Mouse (Mus musculus): Measurements from ENCODE around the gene Slc44a5. TPM values are rescaled to one million over a fixed set of nuclear protein-coding genes. Genes with fewer than 3 reads are reported as not detected.

The Slc44a5 gene
- polyA plus RNA-seq, 1 experiment from 2014 or later: 9.9 TPM

DNA sequence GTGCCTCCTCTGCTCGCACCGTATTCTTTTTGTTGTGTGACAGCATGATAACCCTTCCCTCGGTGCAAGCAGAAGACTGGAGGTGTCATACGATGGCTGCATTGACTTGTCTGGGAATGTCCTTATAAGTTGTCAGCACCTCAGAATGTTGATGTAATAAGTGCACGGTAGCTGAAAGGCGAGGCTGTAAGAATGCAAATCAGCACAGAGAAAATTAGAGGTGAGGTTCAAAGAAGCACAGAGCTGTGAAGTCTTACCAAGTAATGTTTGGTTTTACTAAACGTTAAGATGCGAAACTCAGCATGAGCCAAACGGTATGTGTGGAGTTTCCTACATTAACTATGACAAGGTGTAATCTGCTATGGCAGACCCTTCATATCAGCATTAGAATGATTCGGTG, 102.5 kb downstream of the Slc44a5 start:
- Histone ChIP-seq H3K27me3 (replicated peaks) (no peaks in the 10 kb centered on the region), H3K27ac (no peak overlapping the region), H3K36me3 (replicated peaks) (no peaks in the 10 kb centered on the region), H3K9me3 (no peaks in the 10 kb centered on the region), H3K4me1 (no peaks in the 10 kb centered on the region), H3K4me2 (no peak overlapping the region), H3K9ac (no peak overlapping the region), H3K4me3 (no peak overlapping the region)
- no peak for ATAC-seq (replicated peaks)
- WGBS: 75% methylated on average over 10 of the region's 10 CpGs

DNA sequence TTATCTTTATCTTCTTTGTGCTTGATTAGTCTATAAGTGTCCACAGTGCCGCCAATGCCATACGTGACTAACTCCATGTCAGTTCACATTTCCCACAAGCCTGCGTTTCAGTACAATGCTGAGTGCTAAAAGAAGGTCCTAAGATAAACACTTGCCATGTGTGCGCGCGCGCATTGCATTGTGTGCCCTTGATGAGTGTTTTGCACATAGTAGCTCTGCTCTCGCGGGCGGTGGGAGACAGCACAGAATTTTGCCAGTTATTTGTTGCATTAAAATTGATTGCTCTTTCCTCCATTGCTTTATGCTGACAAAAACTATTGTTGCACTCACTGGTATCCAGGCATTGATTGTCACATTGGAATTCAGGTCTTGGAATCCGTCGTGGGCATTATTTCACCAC, 108.5 kb downstream of the Slc44a5 start:
- peaks cover 22% of the 10 kb centered on the region for H3K4me1 ChIP-seq
- H3K36me3 ChIP-seq (replicated peaks): no peaks in the 10 kb centered on the region
- no peak overlapping the region for H3K4me3 ChIP-seq
- no peaks in the 10 kb centered on the region for H3K27me3 ChIP-seq (replicated peaks)
- peak; percentile 61 for ATAC-seq (replicated peaks)
- peak overlapping the region; percentile 31 for H3K27ac ChIP-seq
- H3K9ac ChIP-seq: no peak overlapping the region
- 37% methylated on average over 12 of the region's 12 CpGs for WGBS
- H3K9me3 ChIP-seq: no peaks in the 10 kb centered on the region
- H3K4me2 ChIP-seq: peak overlapping the region; percentile 35

DNA sequence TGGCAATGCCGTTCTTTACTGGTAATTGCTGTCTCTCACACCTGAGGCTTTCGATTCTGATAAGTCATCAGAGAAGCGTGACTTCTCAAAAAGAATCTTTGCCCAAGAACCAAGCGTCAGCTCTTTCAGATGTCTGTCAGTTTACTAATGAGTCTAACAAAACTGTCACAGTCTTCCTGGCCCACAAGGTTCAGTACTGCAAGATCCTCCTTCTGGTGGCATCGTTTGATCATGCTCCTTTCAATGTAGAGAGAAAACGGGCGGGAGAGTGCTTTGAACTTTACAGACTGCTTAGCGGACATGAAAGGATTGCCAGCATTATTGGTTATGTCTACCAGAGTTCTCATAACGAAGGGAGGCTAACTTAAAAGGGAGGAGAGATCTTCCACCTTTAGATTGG, 109.0 kb downstream of the Slc44a5 start:
- peak overlapping the region; percentile 35 for H3K4me2 ChIP-seq
- peak; percentile 79 for ATAC-seq (replicated peaks)
- peaks cover 22% of the 10 kb centered on the region for H3K4me1 ChIP-seq
- 11% methylated on average over 9 of the region's 9 CpGs for WGBS
- H3K36me3 ChIP-seq (replicated peaks): no peaks in the 10 kb centered on the region
- no peak overlapping the region for H3K9ac ChIP-seq
- H3K27ac ChIP-seq: peak overlapping the region; percentile 31
- H3K4me3 ChIP-seq: no peak overlapping the region
- H3K9me3 ChIP-seq: no peaks in the 10 kb centered on the region
- H3K27me3 ChIP-seq (replicated peaks): no peaks in the 10 kb centered on the region

DNA sequence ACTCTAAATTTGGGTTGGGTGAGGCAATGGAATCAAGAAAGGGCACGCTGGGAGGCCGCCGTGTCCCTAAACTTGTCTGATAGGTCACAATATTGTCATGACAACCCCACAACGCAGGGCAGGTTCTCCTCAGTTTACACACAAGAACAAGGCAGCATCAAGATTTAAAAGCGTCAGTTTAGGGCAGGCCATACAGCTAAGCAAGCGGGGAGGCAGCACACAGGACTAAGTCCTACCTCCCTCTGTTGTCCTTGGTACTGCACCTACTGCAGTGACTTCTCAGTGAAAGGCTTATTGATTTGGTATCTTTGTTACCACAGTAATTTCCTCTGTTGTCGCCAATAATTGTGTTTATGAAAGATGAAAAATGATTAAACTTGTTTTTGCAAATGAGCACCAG, 109.7 kb downstream of the Slc44a5 start:
- ATAC-seq (replicated peaks): peak; percentile 40; the same call in 1 of the 2 replicates
- Histone ChIP-seq H3K9me3 (no peaks in the 10 kb centered on the region), H3K4me1 (peaks cover 22% of the 10 kb centered on the region), H3K9ac (no peak overlapping the region), H3K27ac (peak overlapping the region; percentile 31), H3K4me2 (no peak overlapping the region), H3K4me3 (no peak overlapping the region), H3K27me3 (replicated peaks) (no peaks in the 10 kb centered on the region), H3K36me3 (replicated peaks) (no peaks in the 10 kb centered on the region)
- WGBS: 57% methylated on average over 7 of the region's 7 CpGs

DNA sequence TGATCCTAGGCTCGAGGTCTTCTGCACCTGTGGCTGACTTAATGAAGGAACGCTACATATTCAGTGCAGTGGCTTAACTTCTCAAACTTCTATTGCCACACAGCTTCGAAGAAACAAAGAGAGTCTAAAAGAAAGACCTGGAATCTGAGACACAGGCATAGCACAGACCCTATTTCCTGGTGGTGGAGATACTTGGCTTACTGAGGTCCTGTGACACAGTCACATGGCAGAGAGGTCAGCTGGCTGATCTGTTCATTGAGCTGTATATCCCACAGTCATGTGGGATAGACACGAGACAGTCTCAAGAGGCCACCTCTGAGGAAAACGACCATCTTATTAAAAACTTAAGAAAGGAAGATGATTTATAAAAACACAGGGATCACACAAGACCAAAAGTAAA, 116.8 kb downstream of the Slc44a5 start:
- no peak overlapping the region for H3K4me2 ChIP-seq
- no peaks in the 10 kb centered on the region for H3K9me3 ChIP-seq
- no peak for ATAC-seq (replicated peaks)
- H3K4me3 ChIP-seq: no peak overlapping the region
- no peak overlapping the region for H3K27ac ChIP-seq
- peaks cover 14% of the 10 kb centered on the region; the same call in 1 of the 2 replicates for H3K4me1 ChIP-seq
- H3K9ac ChIP-seq: no peak overlapping the region
- WGBS: 88% methylated on average over 5 of the region's 5 CpGs
- no peaks in the 10 kb centered on the region for H3K27me3 ChIP-seq (replicated peaks)
- H3K36me3 ChIP-seq (replicated peaks): no peaks in the 10 kb centered on the region

DNA sequence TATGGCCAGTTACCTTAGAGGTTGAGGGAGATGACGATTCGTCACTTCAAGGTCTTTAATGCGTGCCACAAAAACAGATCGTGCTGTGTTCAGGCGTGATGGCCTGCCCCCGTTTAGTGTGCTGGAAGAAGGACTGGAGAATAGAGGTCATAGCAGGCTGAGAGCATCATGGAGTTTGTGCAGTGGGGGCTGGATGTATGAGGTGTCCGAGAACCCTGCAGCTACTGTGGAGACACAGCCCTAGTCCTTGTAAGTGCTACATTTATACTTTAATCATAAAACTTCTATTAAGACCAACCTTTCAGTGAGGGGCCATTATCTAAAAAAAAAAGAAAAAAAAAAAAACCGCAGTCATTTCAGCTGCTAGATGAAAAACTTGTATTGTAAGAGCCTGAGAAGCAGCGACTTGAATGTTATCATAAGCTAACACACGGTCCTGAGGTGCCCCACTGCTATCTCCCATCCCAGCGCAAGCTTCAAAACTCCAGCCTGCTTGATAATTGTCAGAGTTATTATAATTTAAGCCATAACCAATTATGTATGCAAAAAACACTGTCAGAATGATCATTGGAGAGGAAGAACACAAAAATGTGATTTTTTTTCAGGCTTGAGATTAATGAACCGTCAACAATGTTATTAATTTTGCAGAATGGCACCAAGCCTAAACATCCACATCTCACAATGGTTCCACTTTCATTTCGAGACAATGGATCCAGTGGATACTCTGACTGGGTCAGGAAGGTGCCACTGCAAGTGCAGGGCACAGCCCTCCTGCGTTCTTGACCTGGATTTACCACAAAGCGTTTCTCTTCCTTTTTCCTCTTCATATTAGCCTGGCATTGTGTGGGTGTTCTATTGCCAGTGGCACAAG, 118.5 kb downstream of the Slc44a5 start:
- Histone ChIP-seq H3K27ac (peak overlapping the region; percentile 21), H3K9ac (no peak overlapping the region), H3K27me3 (replicated peaks) (no peaks in the 10 kb centered on the region), H3K36me3 (replicated peaks) (no peaks in the 10 kb centered on the region), H3K4me2 (no peak overlapping the region), H3K9me3 (no peaks in the 10 kb centered on the region), H3K4me3 (no peak overlapping the region), H3K4me1 (peaks cover 14% of the 10 kb centered on the region; the same call in 1 of the 2 replicates)
- WGBS: 71% methylated on average over 15 of the region's 15 CpGs
- peak; percentile 51; the same call in 1 of the 2 replicates for ATAC-seq (replicated peaks)

DNA sequence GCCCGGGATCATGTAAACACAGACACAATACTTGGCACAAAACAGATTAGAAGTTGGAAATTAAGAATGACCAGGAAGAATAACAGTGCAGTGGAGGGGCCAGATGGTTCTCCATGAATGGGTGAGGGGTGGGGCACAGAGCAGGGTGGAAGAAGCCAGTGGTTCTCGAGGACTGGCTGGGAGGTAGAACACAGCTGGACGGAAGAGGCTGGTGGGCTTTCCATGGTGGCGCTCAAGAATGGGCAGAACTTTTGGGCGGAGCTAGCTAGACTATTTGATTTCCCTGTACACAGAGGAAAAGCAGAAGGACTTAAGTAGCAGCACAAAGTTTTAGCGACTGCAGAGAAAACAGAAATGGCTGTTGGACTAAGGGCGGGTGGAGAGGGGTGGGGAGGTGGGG, 119.2 kb downstream of the Slc44a5 start:
- Histone ChIP-seq H3K36me3 (replicated peaks) (no peaks in the 10 kb centered on the region), H3K4me2 (no peak overlapping the region), H3K27ac (peak overlapping the region; percentile 10), H3K9ac (no peak overlapping the region), H3K27me3 (replicated peaks) (no peaks in the 10 kb centered on the region), H3K4me1 (peaks cover 14% of the 10 kb centered on the region; the same call in 1 of the 2 replicates), H3K4me3 (no peak overlapping the region), H3K9me3 (no peaks in the 10 kb centered on the region)
- ATAC-seq (replicated peaks): peak; percentile 67; the same call in 1 of the 2 replicates
- WGBS: 44% methylated on average over 7 of the region's 7 CpGs

DNA sequence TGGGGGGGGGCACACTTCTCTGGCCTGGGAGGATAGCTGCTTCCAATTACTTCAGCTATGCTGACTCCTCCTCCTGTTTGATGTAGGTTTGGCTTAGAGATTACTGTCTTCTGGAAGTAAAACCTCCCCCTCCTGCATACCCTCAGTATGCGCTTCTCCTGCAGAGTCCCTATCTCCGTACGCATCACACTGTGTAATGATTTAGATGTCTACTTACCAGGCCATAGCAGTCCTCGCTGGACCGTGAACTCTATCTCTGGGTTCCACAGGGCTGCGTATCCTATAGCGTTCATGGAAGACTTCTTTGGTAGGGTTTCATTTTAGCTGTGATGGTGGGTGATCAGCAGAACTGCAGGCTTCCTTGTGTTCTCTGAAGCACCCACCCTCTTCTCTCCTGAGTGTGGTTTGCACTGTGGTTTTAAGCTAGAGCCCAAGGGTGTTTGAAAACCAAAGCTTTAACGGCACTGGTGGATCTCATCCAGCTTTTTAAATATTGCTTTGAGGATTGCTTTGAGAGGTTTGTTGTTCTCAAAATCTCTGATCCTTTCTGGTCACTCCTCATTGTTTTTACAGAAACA, 120.6 kb downstream of the Slc44a5 start:
- H3K36me3 ChIP-seq (replicated peaks): no peaks in the 10 kb centered on the region
- H3K27ac ChIP-seq: no peak overlapping the region
- H3K4me2 ChIP-seq: no peak overlapping the region
- no peak overlapping the region for H3K9ac ChIP-seq
- no peak overlapping the region for H3K4me3 ChIP-seq
- WGBS: 67% methylated on average over 8 of the region's 8 CpGs
- no peak for ATAC-seq (replicated peaks)
- peaks cover 14% of the 10 kb centered on the region; the same call in 1 of the 2 replicates for H3K4me1 ChIP-seq
- no peaks in the 10 kb centered on the region for H3K27me3 ChIP-seq (replicated peaks)
- H3K9me3 ChIP-seq: no peaks in the 10 kb centered on the region

DNA sequence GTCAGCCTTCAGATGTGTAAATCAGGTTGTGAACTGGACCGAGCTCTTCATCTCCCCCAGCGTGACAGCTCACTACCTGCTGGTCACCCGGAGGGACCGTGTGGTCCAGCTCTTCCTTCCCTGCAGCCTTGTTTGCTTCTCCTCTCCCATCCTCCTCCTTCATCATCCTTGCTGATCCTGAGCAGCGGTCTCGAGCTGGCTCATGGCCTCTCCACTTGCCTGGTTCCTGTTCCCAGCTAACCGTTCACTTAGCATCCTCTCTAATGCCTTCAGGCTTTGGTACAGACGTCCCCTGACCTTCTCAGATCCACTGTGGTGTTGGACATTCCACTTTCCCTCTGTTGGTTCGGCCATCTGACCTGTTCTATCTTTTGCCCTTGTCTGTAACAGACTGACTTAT, 128.4 kb downstream of the Slc44a5 start:
- Histone ChIP-seq H3K27ac (no peak overlapping the region), H3K9me3 (no peaks in the 10 kb centered on the region), H3K36me3 (replicated peaks) (no peaks in the 10 kb centered on the region), H3K27me3 (replicated peaks) (no peaks in the 10 kb centered on the region), H3K4me1 (peaks cover 4% of the 10 kb centered on the region; the same call in 1 of the 2 replicates), H3K9ac (no peak overlapping the region), H3K4me2 (no peak overlapping the region), H3K4me3 (no peak overlapping the region)
- no peak for ATAC-seq (replicated peaks)
- 83% methylated on average over 9 of the region's 9 CpGs for WGBS

DNA sequence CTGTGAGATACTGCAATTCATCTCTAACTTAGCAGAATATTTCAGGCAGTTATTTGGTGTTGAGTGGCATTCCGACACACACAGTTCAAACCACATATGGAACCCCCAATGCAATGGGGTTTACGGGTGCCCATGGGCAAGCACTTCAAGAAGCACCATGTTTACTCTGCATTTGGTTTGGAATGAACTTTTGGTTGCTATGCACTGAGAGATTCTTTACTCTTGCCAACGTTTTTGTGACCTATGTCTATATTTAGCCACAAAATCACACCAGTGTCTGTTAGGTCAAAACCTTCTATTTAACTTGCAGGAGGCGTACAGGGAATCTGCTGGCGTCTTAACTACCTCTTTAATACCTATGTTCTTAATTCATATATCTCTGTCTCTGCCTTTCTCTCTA, 137.3 kb downstream of the Slc44a5 start:
- Histone ChIP-seq H3K9me3 (no peaks in the 10 kb centered on the region), H3K4me1 (no peaks in the 10 kb centered on the region), H3K27me3 (replicated peaks) (no peaks in the 10 kb centered on the region), H3K27ac (no peak overlapping the region), H3K36me3 (replicated peaks) (no peaks in the 10 kb centered on the region), H3K9ac (no peak overlapping the region), H3K4me2 (no peak overlapping the region), H3K4me3 (no peak overlapping the region)
- WGBS: 88% methylated on average over 5 of the region's 5 CpGs
- ATAC-seq (replicated peaks): no peak

DNA sequence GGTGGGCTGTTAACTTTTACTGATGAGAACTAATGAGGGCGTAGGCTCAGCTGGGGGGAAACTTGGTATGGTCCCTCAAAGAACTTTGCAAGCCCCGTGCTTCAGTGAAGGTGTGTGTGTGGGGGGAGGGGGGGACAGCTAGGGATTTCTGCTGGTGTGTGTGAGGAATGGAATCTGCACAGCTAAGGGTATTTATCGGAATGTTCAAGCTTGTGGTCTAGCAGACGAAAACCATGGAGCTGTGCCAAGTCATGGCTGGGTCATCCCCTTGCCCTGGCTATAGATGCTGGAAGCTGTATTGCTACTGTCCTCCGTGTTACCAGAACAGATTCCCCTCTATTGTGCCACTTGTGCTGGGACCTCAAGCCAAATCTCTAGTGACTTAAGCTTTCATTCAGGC, 138.0 kb downstream of the Slc44a5 start:
- Histone ChIP-seq H3K36me3 (replicated peaks) (no peaks in the 10 kb centered on the region), H3K4me3 (no peak overlapping the region), H3K4me2 (no peak overlapping the region), H3K4me1 (no peaks in the 10 kb centered on the region), H3K27me3 (replicated peaks) (no peaks in the 10 kb centered on the region), H3K27ac (no peak overlapping the region), H3K9ac (no peak overlapping the region), H3K9me3 (no peaks in the 10 kb centered on the region)
- 67% methylated on average over 5 of the region's 5 CpGs for WGBS
- no peak for ATAC-seq (replicated peaks)

DNA sequence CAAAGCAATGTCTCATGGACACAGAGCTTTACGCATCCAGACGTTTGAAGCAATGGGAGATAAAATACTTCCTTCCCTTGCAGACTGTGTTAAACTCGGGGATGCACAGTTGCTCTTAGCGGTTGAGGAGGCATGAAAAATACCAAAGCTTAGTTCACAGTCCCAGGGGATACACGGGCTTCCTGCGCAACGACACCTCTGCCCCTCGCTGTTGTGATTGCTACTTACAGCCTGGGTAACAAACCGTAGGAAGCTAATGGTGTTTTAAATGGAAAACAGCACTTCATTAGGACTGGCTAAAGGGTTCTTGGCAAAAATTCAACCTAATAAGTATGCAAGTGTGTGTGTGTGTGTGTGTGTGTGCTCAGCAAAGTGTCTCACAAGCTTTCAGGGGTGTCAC, 141.8 kb downstream of the Slc44a5 start:
- Histone ChIP-seq H3K9me3 (no peaks in the 10 kb centered on the region), H3K27me3 (replicated peaks) (no peaks in the 10 kb centered on the region), H3K9ac (no peak overlapping the region), H3K27ac (no peak overlapping the region), H3K4me3 (no peak overlapping the region), H3K4me1 (peaks cover 5% of the 10 kb centered on the region; the same call in 1 of the 2 replicates), H3K4me2 (no peak overlapping the region), H3K36me3 (replicated peaks) (no peaks in the 10 kb centered on the region)
- ATAC-seq (replicated peaks): no peak
- 67% methylated on average over 9 of the region's 9 CpGs for WGBS

Data from midbrain, embryonic 15.5 days (tissue).